Mouse (Mus musculus) mouse trophoblast stem cell (cell line): ENCODE data around the gene Mthfd1l.
"Not testable (repeated sequence)": the region's sequence is repeated elsewhere in the genome, so short reads cannot be mapped to it uniquely, and the experiment has no call there.

Experiments used
- in situ Hi-C, 2 experiments: fragments of 300-500 bp; cut with MseI, MboI; formaldehyde crosslinking; loops; 2 replicates in 1 of 2; 3 replicates in 1 of 2; pipeline ENCODE4 v1.15.1; 2025

Gene Mthfd1l

DNA sequence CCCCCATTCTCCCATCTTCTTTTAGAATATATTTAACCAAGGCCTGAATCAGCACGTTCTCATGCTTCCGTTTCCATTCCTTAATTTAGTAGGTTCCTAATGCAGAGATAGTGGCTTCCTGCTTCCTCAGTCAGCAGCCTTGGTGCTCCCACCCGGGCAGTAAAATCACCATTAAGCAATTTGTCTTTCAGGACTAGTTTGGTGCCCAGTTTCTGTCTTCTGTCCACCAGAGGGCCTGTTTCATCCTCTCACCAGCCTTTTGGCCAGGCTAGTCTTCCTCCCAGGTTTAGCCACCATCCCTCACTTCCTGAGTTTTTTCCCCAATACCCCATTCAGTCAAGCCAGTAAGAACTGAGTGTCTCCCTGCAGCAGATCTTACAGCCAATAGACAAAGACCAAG, 64.1 kb downstream of the Mthfd1l start:
- in situ Hi-C loops = loop anchor here in 1 of 2 experiments (25.0 kb wide), 1 partner anchor 300 kb away; no protein-coding TSS in a partner anchor

DNA sequence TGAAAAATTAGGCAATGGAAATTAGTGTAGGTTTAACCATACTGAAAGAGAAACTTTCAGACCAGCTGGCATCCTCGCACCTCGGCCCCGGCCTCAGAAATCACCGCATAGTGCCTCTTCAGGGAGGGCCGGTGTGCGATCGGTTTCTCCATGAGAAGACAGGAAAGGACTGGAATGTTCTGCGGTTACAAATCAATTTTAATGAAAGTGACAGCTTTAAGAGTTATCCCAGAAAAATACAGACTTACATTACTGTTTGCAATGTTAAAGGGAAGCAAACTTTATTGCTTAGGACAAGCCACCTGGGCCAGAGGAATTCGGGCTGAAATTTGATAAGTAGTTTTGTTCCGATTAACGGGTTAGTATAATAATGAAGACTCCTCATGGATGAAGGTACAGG, 65.7 kb downstream of the Mthfd1l start:
- in situ Hi-C loops = loop anchor here in 1 of 2 experiments (25.0 kb wide), 1 partner anchor 299 kb away; no protein-coding TSS in a partner anchor

DNA sequence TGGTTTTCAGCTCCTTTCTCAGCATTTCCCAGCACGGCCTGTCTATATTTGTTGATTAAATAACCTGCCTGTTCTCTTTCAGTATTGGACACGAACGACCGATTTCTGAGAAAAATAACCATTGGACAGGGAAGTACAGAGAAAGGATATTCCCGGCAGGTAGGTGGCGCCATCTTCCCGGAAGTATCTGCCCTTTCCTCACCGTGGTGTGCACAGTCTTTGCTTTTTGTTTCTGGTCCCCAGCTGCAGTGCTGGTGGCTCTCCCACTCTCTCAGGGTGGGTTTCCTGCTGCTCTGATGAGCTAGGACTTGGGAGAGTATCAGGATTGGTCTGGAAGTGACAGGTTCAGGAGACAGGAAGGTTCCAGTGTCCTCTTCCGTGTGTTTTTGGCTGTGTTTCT, 68.8 kb downstream of the Mthfd1l start:
- in situ Hi-C loops = loop anchor here in 1 of 2 experiments (25.0 kb wide), 1 partner anchor 296 kb away; no protein-coding TSS in a partner anchor

DNA sequence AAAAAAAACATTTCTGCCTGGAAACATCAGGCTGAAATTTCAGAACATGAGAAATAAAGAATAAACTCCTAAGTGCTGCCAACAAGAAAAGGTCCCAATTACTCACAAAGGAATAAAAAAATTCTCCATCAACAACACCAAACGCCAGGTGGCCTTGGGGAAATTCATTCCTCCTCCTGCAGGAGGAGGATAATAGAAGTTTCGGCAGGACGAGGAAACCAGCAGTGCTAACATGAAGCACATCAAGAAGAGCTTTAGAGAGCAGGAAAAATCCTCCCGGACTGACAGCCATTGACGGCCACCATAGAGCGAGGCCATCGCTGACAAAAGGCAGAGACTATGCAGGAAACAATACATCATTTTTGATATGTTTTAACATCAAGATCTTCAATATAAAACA, 71.5 kb downstream of the Mthfd1l start:
- in situ Hi-C loops = loop anchor here in 1 of 2 experiments (25.0 kb wide), 1 partner anchor 293 kb away; no protein-coding TSS in a partner anchor

DNA sequence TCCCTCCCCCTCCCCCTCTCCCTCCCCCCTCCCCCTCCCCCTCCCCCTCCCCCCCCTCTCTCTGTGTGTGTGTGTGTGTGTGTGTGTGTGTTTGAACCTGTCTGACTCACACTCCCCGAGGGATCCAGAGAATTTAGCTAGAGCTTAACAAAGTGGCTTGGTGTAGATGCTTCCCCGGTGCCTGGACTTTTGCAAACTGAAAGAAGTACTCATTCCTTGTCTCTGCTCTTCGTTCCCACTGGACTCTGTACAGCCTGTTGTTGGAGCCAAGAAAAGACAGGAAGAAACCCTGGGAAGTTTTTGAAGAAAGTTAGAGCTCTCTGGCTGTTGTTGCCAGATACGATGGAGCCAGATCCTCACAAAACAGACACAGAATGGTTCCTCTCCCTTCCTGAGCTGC, 73.6 kb downstream of the Mthfd1l start:
- in situ Hi-C loops = loop anchor here in 1 of 2 experiments (25.0 kb wide), 1 partner anchor 291 kb away; no protein-coding TSS in a partner anchor

DNA sequence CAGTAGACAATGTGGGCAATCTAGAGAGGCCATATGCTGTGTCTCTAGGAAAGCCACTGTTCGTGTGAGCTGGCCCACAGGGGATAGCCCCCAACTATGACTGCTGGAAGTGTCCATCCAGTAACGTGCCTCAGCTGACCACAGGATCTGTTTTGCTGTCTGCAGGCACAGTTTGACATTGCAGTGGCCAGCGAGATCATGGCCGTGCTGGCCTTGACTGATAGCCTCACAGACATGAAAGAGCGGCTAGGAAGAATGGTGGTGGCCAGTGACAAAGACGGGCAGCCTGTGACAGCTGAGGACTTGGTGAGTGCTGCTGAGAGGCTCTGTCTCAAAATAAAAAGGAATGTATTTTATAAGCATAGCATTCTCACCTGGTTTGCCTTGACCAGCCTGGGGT, 74.7 kb downstream of the Mthfd1l start:
- in situ Hi-C loops = loop anchor here in 1 of 2 experiments (25.0 kb wide), 1 partner anchor 290 kb away; no protein-coding TSS in a partner anchor

DNA sequence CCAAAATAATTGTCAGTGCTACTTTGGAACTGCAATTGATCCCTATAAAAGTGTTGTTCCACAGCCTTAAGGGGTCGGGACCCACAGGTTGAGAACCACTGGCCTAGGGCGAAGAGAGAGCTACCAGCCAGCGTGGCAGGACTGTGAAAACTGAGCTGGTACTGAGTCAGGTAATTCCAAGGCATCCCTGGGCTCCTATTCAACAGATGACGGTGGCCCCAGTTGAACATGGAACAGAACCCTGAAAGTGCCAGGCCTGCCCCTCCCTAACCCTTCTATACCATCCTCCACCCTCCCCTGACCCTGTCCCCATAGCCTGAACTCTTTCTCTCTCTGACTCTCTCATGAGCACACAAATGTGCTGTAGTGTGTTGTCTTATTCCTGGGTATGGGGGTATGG, 77.3 kb downstream of the Mthfd1l start:
- in situ Hi-C loops = no loop called here

DNA sequence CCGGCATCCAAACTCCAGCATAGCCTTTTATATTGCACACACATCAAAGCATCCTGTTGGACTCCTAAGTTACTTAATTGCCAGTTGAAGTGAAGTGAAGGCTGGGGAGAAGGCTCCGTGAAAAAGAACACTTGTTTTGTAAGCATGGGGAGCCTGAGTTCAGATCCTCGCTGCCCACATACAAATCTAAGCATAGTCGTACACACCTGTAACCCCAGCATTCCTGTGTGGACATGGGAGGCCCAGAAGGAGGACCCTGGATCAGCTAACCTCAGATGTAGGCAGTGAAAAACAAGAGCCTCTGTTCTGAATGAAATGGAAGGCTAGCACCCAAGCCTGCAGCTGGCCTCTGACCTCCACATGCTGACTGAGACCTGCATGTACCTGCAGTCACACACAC, 79.8 kb downstream of the Mthfd1l start:
- in situ Hi-C loops = no loop called here

DNA sequence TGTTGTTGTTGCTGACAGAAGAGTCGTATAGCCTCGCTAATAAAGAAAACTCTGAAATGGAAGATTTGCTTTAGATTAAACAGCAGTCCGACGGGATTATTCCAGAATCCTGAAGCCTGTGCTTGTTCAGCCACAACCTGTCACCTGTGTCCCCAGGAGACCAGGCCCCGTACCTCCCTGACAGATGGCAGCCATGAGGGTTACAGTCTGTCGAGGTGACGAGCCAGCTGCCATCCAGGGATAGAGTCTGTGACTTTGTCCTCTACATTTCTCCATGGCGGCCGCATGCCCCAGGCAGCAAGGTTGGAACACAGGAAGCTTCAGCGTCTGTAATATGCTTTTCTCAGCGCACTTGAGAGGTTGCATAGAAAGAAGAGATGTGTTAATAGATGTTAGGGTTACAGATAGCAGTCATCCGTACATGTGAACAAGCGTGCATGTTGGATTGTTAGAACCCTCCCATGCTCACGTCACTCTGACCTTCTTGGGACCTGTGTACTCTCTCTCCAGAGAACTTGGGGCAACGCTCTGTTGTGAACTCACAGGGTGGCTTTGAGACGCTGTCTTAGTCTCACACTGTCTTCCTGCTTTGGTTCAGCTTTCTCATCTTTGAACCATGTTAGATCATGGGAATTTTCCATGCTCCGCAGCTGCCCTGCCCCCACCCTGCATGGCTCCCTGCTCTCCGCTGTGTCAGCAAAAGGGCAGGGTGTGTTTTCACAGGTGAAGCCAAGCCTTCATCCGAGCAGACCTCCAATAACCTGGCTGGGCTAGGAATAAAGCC, 80.6 kb downstream of the Mthfd1l start:
- in situ Hi-C loops = no loop called here

DNA sequence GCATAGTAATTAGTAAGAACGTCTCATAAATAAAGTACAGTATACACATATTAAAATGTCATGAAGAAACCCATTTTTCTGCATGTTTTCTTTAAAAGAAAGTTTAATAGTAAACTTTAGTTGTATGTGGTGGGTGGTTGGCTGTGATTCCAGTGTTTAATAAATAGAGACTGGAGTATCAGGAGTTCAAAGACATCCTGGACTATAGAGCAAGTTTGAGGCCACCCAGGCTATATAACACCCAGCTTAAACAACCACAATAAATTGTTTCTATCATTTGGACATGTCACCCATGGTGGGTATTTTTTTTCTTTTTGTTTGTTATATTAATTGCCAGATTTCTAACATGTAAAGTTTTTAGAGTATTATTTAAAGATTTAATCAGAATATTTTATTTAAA, 81.7 kb downstream of the Mthfd1l start:
- in situ Hi-C loops = no loop called here

DNA sequence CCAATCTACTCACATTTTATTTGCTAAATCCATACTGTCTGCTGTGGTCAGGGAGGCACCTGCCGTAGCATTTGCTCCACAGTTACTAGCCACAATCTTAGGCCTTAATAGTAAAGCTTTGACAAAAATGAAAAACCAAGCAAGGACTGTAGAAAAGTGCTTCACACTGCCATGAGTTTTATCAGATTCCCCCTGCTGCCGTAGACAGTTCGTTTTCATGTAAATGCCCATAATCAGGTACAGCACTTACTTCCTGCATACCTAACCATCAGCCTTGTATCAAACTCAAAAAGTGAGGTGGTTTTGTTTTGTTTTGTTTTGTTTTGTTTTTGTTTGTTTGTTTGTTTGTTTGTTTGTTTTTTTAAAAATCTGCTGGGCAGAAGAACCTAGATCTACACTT, 84.5 kb downstream of the Mthfd1l start:
- in situ Hi-C loops = no loop called here

DNA sequence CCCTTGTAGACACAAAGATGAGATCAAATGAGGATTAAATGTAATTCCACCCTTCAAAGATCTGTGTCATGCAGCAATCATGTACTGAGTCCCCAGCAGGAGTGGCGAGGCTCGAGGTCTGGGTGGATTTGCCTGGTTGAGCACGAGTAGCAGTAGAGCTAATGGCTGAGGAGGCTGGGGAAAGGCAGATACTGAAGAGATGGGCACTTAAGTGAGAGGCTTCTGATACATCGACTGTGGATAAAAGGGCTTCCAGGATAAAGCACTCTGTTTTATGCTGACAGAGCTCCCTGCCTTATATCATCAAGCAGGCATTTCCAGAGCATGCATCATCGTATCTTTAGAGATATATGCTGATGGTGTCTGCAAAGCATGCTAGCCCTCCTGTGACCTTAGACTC, 84.9 kb downstream of the Mthfd1l start:
- in situ Hi-C loops = no loop called here

DNA sequence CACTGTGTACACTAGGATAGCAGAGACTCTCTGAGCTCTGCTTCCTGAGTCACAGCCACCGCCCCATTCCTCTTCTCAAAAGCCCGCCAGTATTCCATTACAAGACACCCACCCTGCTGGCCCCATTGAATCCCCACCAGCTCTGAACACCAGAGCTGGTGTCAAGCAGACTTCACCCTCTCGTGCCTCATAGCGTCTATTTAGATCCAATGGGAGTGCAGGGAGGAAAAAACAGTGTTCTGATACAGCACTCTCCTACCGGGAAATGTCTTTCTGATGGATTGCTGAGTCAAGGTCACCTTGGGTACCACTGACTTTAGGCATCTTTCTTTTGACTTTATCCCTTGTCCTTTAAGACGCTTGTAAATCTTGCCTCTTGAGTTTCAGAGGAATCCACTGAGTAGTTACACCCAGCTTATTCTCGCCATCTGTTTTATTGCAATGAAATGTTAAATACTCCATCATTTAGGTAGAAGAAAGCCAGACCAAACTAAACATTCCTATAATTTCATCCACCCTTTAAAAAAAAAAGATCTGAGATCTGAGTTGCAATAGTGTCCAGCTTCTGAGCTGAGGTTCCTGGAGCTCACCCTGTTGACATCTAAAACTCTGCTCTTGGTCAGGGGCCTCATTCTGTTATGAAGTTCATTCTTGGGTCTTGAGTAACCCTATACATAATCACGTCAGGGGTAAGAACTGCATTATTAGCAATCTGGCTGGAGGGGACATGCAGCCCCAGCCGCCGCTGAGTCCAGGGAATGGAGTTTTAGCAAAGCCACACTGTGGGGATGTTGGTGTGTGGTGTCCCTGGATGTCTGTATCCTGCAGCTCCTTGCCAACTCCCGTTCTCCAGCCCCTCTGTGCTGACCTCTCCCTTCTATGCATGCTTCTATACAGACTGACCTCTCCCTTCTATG, 88.4 kb downstream of the Mthfd1l start:
- in situ Hi-C loops = no loop called here

DNA sequence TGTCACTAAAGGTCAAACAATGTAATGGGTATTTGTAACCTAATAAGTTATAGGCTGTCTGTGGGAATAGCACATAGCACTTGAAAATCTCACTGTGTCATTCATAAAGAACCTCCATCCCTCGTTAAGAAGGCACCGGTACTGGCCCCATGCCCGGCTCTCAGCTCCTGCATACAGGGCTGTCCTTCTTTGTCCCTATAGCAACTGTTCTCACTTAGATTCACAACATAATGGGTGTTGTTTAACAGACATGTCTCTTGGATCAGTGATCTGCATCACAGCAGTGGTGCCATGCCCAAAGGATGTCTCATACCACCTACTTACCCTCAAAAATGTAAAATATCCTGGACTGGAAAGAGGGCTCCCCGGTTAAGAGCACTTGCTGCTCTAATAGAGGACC, 90.6 kb downstream of the Mthfd1l start:
- in situ Hi-C loops = no loop called here

DNA sequence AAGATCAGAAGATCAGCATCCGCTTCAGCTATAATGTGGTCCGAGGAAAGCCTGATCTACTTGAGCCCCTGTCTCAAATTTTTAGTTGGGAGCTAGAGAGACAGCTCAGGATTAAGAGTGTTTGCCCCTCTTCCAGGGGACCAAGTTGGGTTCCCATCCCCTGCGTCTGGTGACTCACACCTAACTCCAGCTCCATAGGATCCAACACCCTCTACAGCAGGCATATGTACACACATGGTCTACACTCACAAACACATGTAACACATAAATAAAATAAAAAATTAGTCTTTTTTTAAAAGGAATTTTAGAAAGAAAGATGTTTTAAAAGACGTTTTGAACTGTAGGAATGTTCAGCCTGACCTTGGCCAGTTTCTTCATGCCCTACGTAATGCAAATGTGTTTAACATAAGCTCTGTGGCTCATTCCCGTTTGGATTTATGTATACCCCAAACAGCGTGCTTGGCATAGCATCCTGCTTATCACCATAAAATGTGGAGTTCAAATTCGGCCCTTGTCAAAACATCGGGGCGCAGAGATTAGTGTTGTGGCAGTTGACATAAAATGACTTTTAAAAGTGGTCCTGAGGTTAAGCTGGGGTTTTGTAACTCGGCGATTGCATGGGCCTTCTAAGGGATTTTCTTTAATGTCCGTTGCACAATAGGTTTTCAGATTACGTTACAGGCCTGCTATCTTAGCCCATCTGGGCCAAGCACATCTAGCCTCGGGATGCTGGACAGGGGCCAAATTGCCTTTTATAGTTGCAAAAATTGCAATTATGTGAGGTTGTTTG, 92.6 kb downstream of the Mthfd1l start:
- in situ Hi-C loops = no loop called here

DNA sequence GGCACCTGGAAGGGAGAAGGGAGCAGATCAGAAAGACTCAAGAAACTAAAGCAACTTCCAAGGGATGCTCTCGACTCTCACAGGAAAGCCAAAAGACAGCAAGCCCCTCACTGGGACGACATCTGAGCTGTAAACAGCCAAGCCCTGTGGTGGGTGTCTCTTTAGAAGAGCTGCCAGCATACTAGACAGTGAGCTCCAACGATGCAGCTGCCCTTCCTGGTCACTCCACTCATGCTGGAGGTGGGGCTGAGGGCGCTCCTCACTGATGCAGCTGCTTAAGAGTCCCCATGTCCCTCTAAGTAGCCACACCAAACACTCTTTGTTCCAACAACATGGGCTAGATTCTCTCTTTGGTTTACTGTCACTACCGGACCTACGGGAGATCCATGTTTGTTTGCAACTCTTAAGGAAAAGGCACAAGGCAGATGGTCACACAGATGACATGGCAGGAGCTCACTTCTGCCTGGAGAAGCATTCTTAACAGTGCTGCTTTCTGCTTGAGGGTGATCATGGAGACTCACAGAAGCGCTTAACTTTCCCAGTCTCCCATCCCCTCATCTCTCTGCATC, 96.4 kb downstream of the Mthfd1l start:
- in situ Hi-C loops = no loop called here

DNA sequence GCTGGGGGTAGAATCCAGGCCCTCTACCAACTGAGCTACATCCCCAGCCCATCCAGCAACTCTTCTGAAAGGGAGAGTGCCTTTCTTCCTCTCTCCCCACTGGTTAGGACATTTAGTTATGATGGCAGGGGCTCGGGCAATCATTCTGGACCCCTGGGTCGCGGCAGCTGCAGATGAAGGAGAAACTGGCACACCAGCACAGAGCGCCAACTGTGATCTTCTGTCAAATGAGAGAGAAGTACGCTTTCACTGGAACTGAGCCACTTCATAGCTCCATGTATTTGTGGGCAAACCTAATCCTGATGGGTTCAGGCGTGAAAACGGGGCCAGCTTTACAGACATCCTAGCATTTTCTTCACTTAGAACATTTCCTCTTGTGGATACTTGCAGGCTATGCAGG, 97.1 kb downstream of the Mthfd1l start:
- in situ Hi-C loops = no loop called here

DNA sequence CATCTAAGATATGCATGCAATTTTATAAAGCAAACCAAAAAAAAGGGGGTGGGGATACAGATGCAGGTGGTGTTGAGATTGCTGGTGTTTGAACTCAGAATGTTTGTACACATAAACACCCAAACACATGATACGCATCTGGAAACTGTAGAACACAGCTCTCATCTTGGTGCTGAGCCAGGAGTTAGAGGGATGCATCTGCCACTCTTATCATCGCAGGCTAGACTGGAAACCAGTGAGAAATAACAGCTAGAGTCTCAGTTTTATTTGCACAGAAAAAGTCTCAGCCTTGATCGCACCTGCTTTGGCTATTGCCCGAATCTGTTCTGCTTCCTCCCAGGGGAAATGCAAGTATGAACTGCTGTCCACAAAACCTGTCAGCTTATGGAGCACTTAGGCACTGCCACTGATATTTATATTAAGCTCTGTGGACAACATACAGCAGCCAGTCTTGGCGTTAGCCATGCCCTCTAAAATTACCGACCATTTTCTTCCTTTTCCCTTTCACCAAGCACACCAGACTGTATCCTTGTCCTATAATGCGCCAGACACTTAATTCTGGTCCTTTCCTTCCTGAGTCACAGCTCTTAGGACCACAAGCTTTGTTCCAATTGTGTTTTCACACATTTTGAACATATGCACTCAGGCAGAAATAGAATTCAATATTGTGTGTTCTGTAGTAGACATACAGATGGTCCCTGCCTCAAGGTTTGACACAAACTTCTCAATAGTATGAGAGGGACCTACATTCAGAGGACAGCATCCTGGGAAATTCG, 98.3 kb downstream of the Mthfd1l start:
- in situ Hi-C loops = no loop called here

DNA sequence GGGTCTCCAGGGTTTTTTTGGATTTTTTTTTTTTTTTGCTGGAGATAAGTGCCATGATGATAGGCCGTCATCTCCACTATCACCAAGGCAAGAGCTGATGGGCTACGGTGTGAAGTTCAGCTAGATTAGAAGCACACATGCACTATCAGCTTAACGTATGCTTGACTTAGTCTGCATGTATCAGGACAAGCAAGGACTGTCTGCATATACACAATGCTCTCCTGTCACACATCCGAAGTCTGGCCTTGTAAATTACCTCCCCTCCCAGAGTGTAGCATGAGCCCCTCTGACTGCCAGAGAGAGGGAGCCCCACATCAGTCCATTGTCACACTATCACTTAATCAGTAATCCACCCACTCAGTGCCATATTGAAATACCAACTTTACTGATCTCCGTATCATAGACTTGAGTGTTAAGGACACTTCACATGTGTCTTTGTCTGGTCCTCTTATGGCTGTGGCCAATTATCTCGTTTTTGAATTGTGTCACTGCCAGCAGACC, 99.0 kb downstream of the Mthfd1l start:
- in situ Hi-C loops = no loop called here

DNA sequence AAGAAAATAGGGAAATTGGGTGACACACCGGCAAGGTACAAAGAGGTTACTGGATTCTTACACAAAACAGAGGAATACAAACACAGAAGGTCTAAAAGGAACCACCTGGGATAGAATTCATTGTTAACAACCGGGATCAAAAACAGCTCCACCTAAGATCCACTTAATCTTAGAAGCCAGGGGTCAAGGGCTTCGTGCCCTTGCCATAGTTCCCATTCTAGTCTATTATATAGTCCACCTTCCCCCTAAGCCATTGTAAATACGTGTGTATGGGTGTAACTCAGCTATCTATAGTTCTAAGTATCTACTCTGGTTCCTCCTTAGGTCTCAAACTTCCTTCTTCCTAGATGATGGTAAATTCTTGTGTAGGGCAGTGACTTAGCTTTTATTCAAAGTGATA, 99.6 kb downstream of the Mthfd1l start:
- in situ Hi-C loops = not testable (repeated sequence)
